Mouse (Mus musculus) left cerebral cortex, postnatal 14 days (tissue): ENCODE data around the gene Ier5l. TPM values are rescaled to one million over a fixed set of nuclear protein-coding genes. Genes with fewer than 3 reads are reported as not detected.

Experiments used
- total RNA-seq, 2 experiments: library from RNA; stranded (reverse); gene quantifications; 2 replicates each; pipeline ENCODE4 v1.2.3; 2021

Ier5l gene
- total RNA-seq, 2 experiments from 2014 or later: 12.7 to 15.1 TPM

Other genes with a start within 250 kb of the Ier5l start
- gene Lrrc8a, start 236.5 kb downstream of the Ier5l start, total RNA-seq: 10 to 100 TPM; 53.7 to 59.5 TPM
- 1 to 10 TPM; 7.2 to 9.7 TPM for gene Gm28035, start 233.7 kb downstream of the Ier5l start, total RNA-seq
- 10 to 100 TPM; 14.1 to 25.7 TPM for gene Phyhd1, start 208.0 kb downstream of the Ier5l start, total RNA-seq
- gene Gm28038, start 193.2 kb downstream of the Ier5l start, total RNA-seq: not detected
- gene Dolk, start 187.9 kb downstream of the Ier5l start, total RNA-seq: 10 to 100 TPM; 25.8 to 29.2 TPM
- gene Nup188, start 187.8 kb downstream of the Ier5l start, total RNA-seq: 10 to 100 TPM; 20.2 to 20.9 TPM
- gene Sh3glb2, start 114.9 kb downstream of the Ier5l start, total RNA-seq: 100 to 1,000 TPM; 276 to 278 TPM
- gene Miga2, start 110.0 kb downstream of the Ier5l start, total RNA-seq: 100 to 1,000 TPM; 102 to 110 TPM
- 10 to 100 TPM; 23.9 to 30.9 TPM for gene Dolpp1, start 82.0 kb downstream of the Ier5l start, total RNA-seq
- 10 to 100 TPM; 45.5 to 47.1 TPM for gene Crat, start 58.4 kb downstream of the Ier5l start, total RNA-seq
- gene Ptpa, start 58.2 kb downstream of the Ier5l start, total RNA-seq: 100 to 1,000 TPM; 143 to 147 TPM
- gene Cstad, start 120.8 kb upstream of the Ier5l start, total RNA-seq: 1 to 10 TPM; 3.4 to 4.5 TPM